Mouse (Mus musculus) limb, embryonic 10.5 days (tissue): Measurements from ENCODE around the gene D630023F18Rik. TPM values are rescaled to one million over a fixed set of nuclear protein-coding genes. Genes with fewer than 3 reads are reported as not detected.

Experiments
- DNase-seq: peaks from one replicate; pipeline ENCODE4 v3.0.0-alpha.2; 2017; ENCODE audit warnings: low spot score
- H3K27ac ChIP-seq: fragments of 300-500 bp; sonication (generic); 2 replicates; pipeline ENCODE4 v1.5.1; 2016; ENCODE audit warnings: mild to moderate bottlenecking
- H3K27me3 ChIP-seq: fragments of 300-500 bp; sonication (generic); 2 replicates; pipeline ENCODE4 v1.6.1; 2016; ENCODE audit warnings: low read depth, mild to moderate bottlenecking; ENCODE audit not compliant: poor library complexity, severe bottlenecking
- H3K36me3 ChIP-seq: fragments of 300-500 bp; sonication (generic); 2 replicates; pipeline ENCODE4 v1.6.1; 2016; ENCODE audit warnings: mild to moderate bottlenecking, moderate library complexity
- H3K4me1 ChIP-seq: fragments of 300-500 bp; sonication (generic); 2 replicates; pipeline ENCODE4 v1.6.1; 2016
- H3K4me3 ChIP-seq: fragments of 300-500 bp; sonication (generic); 2 replicates; pipeline ENCODE4 v1.5.1; 2016; ENCODE audit warnings: mild to moderate bottlenecking, moderate library complexity
- H3K9me3 ChIP-seq: fragments of 300-500 bp; sonication (generic); replicated peaks from 2 replicates; pipeline ENCODE4 v1.6.1; 2016; ENCODE audit warnings: mild to moderate bottlenecking
- WGBS: fragments of 180-500 bp; shearing (Covaris S2); methylation state at CpG from one replicate; pipeline ENCODE4 v1.1.7; 2016; 5-methylcytosine and 5-hydroxymethylcytosine counted together
- polyA plus RNA-seq: library from polyadenylated mRNA; unstranded; fragments of >200 nt; fragmentation: Nextera tagmentation; extraction: Ambion mirVana; gene quantifications from 2 replicates; pipeline ENCODE4 v1.2.1, GENCODE M21; 2016

Gene D630023F18Rik
- polyA plus RNA-seq, 1 experiment from 2014 or later = 0.35 TPM

DNA sequence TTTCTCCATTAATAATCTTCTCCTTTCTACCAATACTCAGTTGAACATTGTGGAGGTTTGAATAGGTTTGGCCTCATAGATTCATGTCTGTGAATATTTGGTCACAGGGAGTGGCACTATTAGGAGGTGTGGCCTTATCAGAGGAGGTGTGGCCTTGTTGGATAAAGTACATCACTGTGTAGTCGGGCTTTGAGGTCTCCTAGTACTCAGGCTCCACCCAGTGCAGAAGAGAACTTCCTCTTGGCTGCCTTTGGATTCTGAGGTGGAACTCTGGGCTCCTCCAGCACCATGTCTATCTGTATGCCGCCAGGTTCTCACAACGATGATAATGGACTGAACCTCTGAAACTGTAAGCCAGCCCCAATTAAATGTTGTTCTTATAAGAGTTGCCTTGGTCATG, 26.1 kb downstream of the D630023F18Rik start:
- no peak for DNase-seq

GRCm38 (mm10) chr1:65091566-65091965, 31.4 kb downstream of the D630023F18Rik start:
- WGBS = 93% methylated on average over 3 of the region's 3 CpGs
- Histone ChIP-seq H3K36me3 (no peaks in the 10 kb centered on the region), H3K4me3 (no peak overlapping the region), H3K27ac (no peak overlapping the region), H3K9me3 (no peaks in the 10 kb centered on the region), H3K4me1 (no peaks in the 10 kb centered on the region), H3K27me3 (no peaks in the 10 kb centered on the region)
- DNase-seq = no peak

More for the DNA sequence above, 26.1 kb downstream of the D630023F18Rik start:
- Histone ChIP-seq H3K27ac (no peak overlapping the region), H3K9me3 (no peaks in the 10 kb centered on the region), H3K36me3 (no peaks in the 10 kb centered on the region), H3K27me3 (no peaks in the 10 kb centered on the region), H3K4me1 (no peaks in the 10 kb centered on the region), H3K4me3 (no peak overlapping the region)
- WGBS = 91% methylated on average over 3 of the region's 3 CpGs

GRCm38 (mm10) chr1:65090370-65090769, 32.6 kb downstream of the D630023F18Rik start:
- Histone ChIP-seq H3K4me3 (no peak overlapping the region), H3K27me3 (no peaks in the 10 kb centered on the region), H3K4me1 (no peaks in the 10 kb centered on the region), H3K36me3 (no peaks in the 10 kb centered on the region), H3K27ac (no peak overlapping the region), H3K9me3 (no peaks in the 10 kb centered on the region)
- DNase-seq = no peak
- WGBS = 85% methylated on average over 2 of the region's 2 CpGs

GRCm38 (mm10) chr1:65088567-65089356, 34.3 kb downstream of the D630023F18Rik start:
- H3K27ac ChIP-seq = no peak overlapping the region
- H3K4me1 ChIP-seq = no peaks in the 10 kb centered on the region
- H3K4me3 ChIP-seq = no peak overlapping the region
- H3K36me3 ChIP-seq = no peaks in the 10 kb centered on the region
- DNase-seq = no peak
- no peaks in the 10 kb centered on the region for H3K27me3 ChIP-seq
- no peaks in the 10 kb centered on the region for H3K9me3 ChIP-seq
- WGBS = 84% methylated on average over 6 of the region's 6 CpGs

- DNase-seq = no peak
Observed at GRCm38 (mm10) chr1:65082188-65082587, 40.8 kb downstream of the D630023F18Rik start, which contains the start of gene Crygb. Gene Crygb, minus strand, starts transcription at chr1:65082288.

DNA sequence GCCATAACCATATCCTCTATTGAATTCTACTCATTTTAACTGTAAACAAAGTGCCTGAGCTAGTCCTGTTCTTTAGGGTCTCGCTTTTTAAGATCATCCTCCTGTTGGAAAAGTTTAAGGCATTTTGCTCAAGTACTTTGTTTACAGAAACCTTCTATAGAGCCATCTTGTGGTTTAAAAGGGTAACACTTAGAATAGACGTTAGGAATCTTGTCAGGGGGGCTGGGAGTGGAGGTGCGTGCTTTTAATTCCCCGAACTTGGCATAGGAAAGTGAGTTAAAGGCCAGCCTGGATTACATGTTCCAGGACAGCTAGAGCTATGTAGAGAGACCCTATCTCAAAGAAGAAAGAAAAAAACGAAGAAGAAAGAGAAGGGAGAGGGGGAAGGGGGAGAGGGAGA, 47.4 kb downstream of the D630023F18Rik start:
- H3K27ac ChIP-seq = no peak overlapping the region
- WGBS = 30% methylated on average over 5 of the region's 5 CpGs
- DNase-seq = no peak
- no peaks in the 10 kb centered on the region for H3K4me1 ChIP-seq
- no peaks in the 10 kb centered on the region for H3K36me3 ChIP-seq
- no peak overlapping the region for H3K4me3 ChIP-seq
- no peaks in the 10 kb centered on the region for H3K9me3 ChIP-seq
- H3K27me3 ChIP-seq = no peaks in the 10 kb centered on the region

More at GRCm38 (mm10) chr1:65082188-65082587, 40.8 kb downstream of the D630023F18Rik start, which contains the start of gene Crygb:
- 42% methylated on average over 7 of the region's 7 CpGs for WGBS
- Histone ChIP-seq H3K27me3 (no peaks in the 10 kb centered on the region), H3K4me3 (no peak within 1 kb of the TSS), H3K27ac (no peak within 1 kb of the TSS), H3K4me1 (peaks cover 3% of the 10 kb centered on the region; the same call in 1 of the 2 replicates), H3K36me3 (no peaks in the 10 kb centered on the region), H3K9me3 (no peaks in the 10 kb centered on the region)

GRCm38 (mm10) chr1:65073589-65073988, 49.4 kb downstream of the D630023F18Rik start, which contains the start of gene Crygc:
Gene Crygc, minus strand, starts transcription at chr1:65073689.
- Histone ChIP-seq H3K27ac (no peak within 1 kb of the TSS), H3K4me1 (no peaks in the 10 kb centered on the region), H3K9me3 (no peaks in the 10 kb centered on the region), H3K4me3 (no peak within 1 kb of the TSS), H3K36me3 (no peaks in the 10 kb centered on the region), H3K27me3 (no peaks in the 10 kb centered on the region)
- WGBS = 72% methylated on average over 6 of the region's 6 CpGs
- no peak for DNase-seq

- no peaks in the 10 kb centered on the region for H3K4me1 ChIP-seq
Observed at GRCm38 (mm10) chr1:65067842-65068241, 55.2 kb downstream of the D630023F18Rik start.

DNA sequence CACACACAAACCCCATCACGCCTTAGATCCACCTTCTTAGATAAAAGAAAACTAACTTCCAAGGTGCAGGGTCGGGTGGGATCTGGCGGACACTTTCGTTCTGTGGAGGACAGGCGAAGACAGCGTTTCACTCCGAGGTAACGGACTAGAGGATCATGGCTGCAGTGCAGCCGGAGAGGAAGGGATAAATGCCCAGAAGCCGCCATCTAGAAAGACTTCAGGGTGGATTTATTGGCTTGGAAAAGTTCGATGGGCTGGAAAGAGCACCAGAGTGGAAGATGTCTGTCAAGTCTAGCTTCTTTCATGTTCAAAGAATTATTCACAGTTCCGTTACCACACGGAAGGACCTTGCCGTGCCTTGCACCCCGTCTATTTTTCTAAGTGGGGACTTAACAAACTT, 58.8 kb downstream of the D630023F18Rik start:
- Histone ChIP-seq H3K36me3 (no peaks in the 10 kb centered on the region), H3K27ac (no peak overlapping the region), H3K27me3 (no peaks in the 10 kb centered on the region), H3K9me3 (no peaks in the 10 kb centered on the region), H3K4me1 (no peaks in the 10 kb centered on the region), H3K4me3 (no peak overlapping the region)
- 92% methylated on average over 15 of the region's 15 CpGs for WGBS
- no peak for DNase-seq

More at GRCm38 (mm10) chr1:65067842-65068241, 55.2 kb downstream of the D630023F18Rik start:
- H3K27me3 ChIP-seq = no peaks in the 10 kb centered on the region
- H3K9me3 ChIP-seq = no peaks in the 10 kb centered on the region
- DNase-seq = no peak
- no peaks in the 10 kb centered on the region for H3K36me3 ChIP-seq
- no peak overlapping the region for H3K4me3 ChIP-seq
- H3K27ac ChIP-seq = no peak overlapping the region

DNA sequence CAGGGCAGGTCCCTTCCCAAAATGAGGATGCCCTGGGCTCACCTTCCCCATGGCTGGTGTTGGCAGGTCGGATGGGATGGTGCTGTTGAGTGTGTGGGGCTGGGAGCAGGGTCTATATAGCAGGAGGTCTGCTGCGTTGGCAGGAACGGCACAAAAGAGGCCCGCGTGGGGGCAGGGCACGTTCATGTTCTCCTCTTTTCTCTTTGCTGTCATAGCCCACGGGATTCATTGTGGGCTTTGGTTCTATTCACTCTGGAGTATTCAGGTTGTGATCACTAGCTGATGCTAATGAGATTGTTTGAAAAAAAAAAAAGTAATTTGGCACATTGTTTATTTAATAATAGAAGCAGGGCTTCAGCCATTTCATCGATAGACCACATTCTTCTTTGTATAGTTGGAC, 59.7 kb downstream of the D630023F18Rik start, which contains the start of gene Crygd:
TSS of gene Crygd (minus strand) at position 101 of the 400 bp plus-strand sequence.
- WGBS = 92% methylated on average over 8 of the region's 8 CpGs
- H3K4me3 ChIP-seq = no peak within 1 kb of the TSS
- H3K4me1 ChIP-seq = no peaks in the 10 kb centered on the region

More for the DNA sequence above, 59.7 kb downstream of the D630023F18Rik start, which contains the start of gene Crygd:
- Histone ChIP-seq H3K27ac (no peak within 1 kb of the TSS), H3K36me3 (no peaks in the 10 kb centered on the region), H3K9me3 (no peaks in the 10 kb centered on the region), H3K27me3 (no peaks in the 10 kb centered on the region)
- DNase-seq = no peak

Other genes with a start within 250 kb of the D630023F18Rik start
- gene Plekhm3, start 166.4 kb downstream of the D630023F18Rik start, polyA plus RNA-seq = 8.0 and 10.4 TPM in 2 replicates
- 0.11 and 0.16 TPM in 2 replicates for gene Akr1cl, start 90.5 kb downstream of the D630023F18Rik start, polyA plus RNA-seq
- gene Cryge, start 72.1 kb downstream of the D630023F18Rik start, polyA plus RNA-seq = not detected in 2 replicates
- gene Crygd, start 59.8 kb downstream of the D630023F18Rik start, polyA plus RNA-seq = not detected in 2 replicates
- not detected in 2 replicates for gene Crygc, start 49.5 kb downstream of the D630023F18Rik start, polyA plus RNA-seq
- not detected in 2 replicates for gene Crygb, start 40.9 kb downstream of the D630023F18Rik start, polyA plus RNA-seq
- gene Cryga, start 19.8 kb downstream of the D630023F18Rik start, polyA plus RNA-seq = not detected in 2 replicates
- not detected in 2 replicates for gene Gm28845, start 3.7 kb downstream of the D630023F18Rik start, polyA plus RNA-seq
- 147 and 173 TPM in 2 replicates for gene Idh1, start 63.3 kb upstream of the D630023F18Rik start, polyA plus RNA-seq
- 13.1 and 13.2 TPM in 2 replicates for gene Pikfyve, start 63.5 kb upstream of the D630023F18Rik start, polyA plus RNA-seq
- not detected in 2 replicates for gene Pth2r, start 158.8 kb upstream of the D630023F18Rik start, polyA plus RNA-seq